Mouse (Mus musculus): ENCODE measurements around the gene Spata2.

GRCm38 (mm10) chr2:167537476-167538297, 45.0 kb upstream of the Spata2 start, which contains the start of gene Snai1:
- peak; percentile 97 for TF ChIP-seq CTCF (IDR thresholded peaks at IDR 0.05; ENCODE audit: borderline replicate concordance, control insufficient read depth, extremely low read depth, insufficient read depth, low read length, poor library complexity)
- TF ChIP-seq POLR2A (IDR thresholded peaks at IDR 0.05; ENCODE audit: control insufficient read depth, extremely low read depth, insufficient read depth, low read length, poor library complexity), result peak; percentile 64

Data from thymus, adult 2 months (tissue).